Mouse (Mus musculus): Measurements from ENCODE around the gene Plxnd1.

The Plxnd1 gene

DNA sequence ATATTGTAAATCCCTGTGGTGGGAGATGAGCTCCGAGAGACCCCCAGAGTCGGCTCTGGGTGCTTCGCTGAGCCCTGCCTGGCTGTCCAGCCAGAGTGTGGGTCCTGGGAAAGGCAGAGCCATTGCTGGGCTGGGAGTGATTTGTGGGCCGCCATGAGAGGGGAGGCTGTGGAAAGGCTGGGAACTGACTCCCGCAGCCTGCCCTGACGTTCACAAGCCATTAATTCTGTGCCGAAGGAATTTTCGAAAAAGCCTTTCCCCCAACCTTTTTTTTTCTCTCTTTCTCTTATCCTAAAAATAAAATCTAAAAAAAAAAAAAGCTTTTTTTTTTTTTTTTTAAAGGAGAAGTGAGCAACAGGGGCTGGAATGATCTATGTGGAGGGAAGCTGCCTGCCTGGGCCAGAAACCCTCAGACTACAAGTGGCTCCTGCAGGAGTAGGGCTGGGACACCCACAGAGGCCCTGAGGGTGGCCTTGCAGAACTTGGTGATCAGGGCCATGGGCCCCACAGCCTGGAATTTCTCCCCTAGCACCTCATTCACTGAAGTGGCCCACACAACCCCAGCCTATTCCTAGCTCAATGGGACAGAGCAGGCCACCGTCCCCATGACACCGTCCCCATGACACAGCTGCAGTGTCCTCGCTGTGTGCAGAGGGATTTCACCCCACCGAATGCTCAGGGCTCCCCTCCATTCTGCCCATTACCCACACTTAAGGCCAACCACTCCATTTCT, 11.3 kb downstream of the Plxnd1 start:
- DNase-seq (ENCODE audit: extremely low spot score, low spot score) = no peak

DNA sequence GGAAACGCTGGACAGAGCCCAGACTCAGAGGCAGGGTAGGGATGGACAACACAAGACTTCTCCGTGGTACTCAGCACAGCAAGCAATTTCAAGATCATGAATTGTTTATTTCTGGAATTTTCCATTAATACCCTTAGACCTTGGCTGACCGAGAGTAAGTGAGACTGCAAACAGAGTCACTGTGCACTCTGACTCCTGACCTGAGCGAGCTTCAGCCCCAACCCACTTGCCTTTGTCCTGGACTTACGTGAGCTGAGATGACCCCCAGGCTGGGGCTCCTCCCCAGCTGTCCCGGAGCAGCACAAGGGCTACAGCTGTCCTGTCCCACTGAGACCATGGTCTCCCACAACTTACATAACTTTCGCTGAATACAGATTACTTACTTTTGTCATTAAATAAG, 11.9 kb downstream of the Plxnd1 start:
- DNase-seq (ENCODE audit: extremely low spot score, low spot score) = no peak

DNA sequence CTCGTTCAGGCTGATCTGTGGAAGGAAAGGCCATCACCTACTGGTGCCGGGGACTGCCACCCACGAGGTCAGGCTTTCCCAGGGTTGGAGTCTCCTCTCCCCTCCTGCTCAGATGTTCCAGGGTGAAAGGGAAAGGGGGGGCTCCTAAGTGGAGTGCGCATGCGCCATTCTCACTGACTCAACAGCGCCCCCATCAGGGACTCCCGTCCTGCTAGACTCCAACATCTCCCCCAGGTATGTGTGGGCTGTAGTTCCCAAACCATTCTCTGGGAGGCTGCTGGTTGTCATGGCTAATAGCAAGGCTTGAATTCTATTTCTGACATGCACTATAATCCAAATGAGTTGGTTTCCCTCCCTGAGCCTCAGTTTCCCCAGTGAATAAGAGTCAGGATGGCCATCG, 16.2 kb downstream of the Plxnd1 start:
- DNase-seq (ENCODE audit: extremely low spot score, low spot score) = no peak

DNA sequence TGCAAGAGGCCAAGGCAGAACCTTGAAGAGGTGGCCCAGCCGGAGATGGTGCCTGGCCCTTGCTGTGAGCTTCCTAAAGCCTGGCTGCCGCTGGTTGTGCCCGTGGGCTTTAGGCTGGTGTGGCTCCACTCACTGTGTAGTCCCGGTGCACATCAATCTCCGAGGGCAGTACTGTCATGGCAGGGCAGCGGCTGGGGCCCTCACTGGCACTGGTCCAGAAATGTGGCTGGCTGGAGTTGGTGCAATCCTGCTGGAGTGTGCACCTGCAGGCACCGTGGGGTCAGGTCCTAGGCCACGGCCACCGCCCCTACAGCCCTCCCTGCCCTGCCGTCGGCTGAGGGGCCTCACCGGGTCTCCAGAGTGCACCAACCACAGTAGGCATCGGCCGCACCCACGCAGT, 17.0 kb downstream of the Plxnd1 start:
- no peak for DNase-seq (ENCODE audit: extremely low spot score, low spot score)

DNA sequence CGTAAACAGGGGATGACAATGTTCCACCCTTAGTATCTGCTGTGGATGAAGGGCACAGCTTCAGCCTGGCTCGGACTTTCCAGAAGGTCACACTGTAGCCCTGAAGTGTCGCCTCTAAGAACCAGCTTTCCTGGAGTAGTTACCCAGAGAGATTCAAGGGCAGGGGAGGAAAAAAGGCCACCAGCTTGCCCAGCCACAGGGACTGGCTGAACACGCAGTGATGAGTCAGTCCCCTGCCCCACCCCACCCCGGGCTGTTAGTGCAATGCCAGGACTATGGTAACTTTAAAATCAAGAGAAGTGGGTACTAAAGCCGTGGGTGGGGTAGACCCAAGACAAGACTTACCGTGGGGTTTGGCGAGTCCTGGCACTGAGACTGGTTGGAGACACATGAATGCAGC, 19.2 kb downstream of the Plxnd1 start:
- no peak for DNase-seq (ENCODE audit: extremely low spot score, low spot score)

DNA sequence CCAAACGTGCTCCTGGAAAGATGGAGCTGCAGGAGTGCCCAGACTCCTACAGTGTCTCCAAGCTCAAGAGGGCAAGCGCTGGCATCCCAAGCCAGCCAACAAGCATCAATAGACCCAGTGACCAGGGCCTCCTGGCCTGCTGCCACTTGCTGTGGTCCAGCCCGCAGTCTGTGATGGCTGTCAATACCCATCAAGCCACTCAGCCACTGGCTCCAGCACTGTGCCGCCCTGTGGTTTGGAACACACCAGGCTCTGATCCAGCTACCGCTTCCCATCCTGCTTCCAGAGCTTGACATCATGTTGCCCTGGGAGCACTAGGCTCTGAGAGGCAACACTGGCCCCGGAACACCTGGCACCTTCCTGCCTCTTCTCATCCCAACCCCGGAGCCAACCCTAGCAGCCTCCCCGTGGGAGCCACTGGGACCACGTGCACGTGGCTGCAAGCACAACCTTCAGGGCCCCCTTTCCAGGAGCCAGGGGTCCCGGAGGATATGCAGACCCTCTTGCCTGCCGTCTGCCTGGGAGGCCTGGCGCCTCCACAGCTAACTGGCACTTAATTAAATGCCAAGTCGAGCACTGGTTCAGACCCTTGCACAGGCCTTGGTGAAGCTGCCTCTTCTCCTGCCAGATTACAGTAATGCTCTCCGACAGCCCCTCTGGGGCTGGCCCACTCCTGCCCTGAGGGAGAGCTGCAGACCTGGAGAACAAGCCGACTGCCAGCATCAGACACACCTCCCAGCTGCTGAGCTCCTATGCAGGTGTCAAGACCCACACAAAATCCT, 20.7 kb downstream of the Plxnd1 start:
- no peak for DNase-seq (ENCODE audit: extremely low spot score, low spot score)

DNA sequence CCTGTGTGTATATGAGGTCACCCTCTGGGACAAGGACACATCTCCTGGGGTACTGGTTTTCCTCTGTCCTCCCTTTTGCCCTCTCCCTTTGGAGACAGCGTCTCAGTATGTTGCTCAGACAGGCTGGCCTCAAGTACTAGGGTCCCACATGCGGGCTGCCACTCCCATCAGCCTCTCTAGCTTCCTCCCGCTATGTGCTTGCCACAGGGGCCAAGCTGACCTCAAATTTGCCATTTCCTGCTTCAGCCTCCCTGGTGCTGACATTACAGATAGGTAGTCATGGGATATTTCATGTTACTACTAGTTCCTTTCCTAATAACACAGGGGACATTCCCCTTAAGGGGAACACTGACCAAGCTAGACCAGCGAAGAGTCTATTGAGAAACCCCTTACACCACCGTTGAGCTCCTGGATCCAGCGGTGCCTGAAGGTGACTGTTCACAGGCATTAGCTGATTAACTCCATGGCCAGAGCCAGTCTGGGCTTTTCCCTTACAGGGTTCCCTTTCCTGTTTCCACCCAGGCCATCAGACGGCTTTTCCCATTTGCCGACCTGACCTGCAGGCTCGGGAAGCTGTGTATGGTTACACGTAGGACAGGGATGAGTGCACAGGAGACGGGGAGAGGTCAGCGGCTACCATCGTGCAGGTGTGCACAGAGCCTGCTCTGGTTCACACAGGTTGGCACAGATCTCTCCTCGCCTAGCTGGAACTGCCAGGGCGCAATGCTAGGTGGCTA, 21.5 kb downstream of the Plxnd1 start:
- DNase-seq (ENCODE audit: extremely low spot score, low spot score) = no peak

DNA sequence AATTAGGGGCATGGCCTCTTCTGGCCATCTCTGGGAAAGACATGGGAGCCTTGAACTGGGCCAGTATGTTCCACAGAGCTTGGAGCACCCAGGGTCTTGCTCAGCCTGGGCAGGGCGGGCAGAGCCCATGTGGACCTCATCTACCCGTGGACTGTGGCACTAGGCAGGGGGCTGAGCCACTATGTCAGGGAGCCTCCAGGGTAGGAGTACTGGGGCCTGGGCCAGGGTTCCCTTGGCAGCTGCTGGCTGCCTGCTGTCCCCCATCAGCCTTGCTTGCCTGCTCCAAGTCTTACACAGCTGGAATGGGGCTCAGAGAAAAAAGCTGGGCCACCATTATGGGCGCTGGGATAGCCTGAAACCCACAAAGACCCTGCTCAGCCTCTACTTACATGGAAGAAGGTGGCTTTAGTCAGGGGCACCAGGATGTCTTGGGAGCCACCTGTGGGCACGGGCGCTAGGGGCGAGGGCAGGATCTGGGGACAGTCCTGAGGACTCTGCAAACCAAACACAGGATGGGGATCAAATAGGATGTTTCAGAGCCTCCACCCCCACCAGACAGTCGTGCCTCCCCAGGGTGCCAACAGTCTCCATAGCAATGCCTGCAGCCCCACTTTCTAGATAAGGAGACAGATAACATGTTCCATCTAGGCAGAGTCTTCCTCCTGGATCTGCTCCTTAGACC, 22.6 kb downstream of the Plxnd1 start:
- DNase-seq (ENCODE audit: extremely low spot score, low spot score) = no peak

DNA sequence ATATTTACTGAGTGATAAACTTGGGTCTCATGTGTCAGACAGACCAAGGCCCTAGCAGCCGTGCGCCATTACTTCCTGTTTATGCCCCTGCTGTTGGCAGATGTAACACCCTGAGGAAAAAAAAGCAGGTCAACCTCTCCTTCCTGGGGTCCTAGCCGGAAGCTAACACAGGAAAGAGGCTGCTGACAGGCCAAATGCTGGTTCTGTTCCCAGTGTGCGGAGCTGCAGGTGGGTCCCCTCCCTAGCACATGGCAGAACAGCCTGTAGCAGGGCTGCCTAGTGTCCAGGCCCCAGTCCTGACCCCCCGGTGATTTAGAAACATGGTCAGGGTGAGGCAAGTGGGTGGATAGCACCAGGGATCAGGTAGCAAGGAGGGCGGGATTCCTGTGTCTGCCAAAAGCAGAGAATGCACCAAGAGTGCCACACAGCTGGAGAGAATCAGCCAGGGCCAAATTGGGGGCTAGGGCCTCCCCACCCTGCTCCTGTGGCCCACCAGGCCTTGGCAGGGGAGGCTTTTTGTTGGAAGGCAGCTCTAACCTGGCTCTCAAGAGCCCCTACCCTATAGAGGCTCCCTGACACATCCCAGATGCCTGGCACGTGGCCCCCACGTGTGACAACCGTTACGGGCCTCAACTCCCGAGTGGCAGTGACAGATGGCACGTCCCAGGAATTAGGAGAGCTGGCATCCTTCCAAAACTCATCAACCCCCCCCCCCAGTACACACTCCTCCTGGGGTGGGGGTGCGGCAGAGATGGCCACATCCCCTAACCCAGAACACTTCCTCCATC, 23.3 kb downstream of the Plxnd1 start:
- DNase-seq (ENCODE audit: extremely low spot score, low spot score) = no peak

DNA sequence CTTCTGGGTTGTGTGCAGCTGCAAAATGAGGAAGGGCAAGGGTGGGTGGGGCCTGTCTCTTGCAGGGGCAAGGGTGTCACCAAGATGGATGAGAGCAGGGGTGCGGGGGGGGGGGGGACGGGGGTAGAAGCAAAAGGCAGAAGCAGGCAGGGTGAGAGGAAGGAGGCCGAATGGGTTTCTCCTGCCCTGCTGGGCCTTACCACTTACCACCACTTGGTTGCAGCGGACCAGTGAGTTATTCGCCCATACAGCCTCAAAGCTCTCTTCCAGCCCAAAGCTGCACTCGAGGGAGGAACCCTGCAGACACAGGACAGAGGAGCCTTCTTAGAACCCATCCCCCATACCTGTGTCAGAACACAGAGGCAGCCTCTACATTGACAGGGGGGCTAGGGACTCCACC, 24.9 kb downstream of the Plxnd1 start:
- DNase-seq (ENCODE audit: extremely low spot score, low spot score) = no peak

DNA sequence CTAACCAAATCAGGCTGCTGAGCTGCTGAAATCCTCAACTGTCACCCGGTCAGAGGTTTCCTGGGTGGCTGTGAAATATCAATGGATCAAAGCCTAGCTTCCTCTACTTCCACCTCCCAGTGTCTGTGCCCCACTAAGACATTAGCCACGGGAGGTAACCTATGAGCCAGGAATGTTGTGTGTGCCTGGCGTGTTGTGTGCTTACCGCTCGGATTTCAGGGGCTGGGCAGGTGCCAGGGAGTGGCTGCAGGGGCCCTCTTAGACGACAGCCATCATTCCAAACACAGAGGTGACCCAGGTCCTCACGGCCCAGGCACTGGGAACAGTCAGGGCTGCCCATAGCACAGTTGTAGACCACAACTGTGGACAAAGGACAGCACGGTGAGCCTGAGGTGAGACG, 25.7 kb downstream of the Plxnd1 start:
- DNase-seq (ENCODE audit: extremely low spot score, low spot score) = no peak

DNA sequence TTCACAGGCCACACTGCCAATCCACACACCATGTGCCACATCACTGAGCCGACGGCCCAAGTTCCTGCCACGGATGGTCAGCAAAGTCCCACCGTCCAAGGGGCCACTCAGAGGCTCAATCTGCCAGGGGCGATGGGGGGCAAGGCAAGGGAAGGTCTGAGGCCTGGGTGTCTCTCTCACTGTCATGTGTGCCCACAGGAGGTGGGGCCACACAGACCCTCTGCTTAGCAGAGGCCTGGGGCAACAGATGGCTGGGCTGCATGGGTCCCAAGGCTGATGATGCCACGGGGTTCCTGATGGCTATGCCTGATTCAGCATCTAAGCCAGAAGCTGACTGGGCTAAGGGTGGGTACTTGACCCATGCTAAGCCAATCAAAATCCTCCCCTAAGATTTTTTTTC, 26.1 kb downstream of the Plxnd1 start:
- no peak for DNase-seq (ENCODE audit: extremely low spot score, low spot score)

DNA sequence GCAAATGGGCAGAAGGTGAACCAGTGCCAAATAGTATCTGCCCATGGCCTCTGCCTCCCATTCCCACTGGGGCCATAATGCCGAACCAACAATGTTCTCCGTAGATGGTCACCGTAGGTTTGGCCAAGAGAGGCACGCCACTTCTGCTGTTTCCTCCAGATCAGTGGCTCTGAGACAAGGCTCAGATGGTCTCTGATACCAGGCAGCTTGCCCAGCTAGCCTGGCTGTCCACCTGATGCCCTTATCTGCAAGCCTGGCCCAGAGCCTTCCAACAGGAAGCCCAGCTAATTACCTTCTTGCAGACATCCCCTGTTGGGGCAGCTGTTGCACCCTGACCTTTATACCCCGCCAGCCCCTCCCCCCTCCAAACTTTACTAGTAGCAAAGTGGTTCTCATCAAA, 26.7 kb downstream of the Plxnd1 start:
- no peak for DNase-seq (ENCODE audit: extremely low spot score, low spot score)

DNA sequence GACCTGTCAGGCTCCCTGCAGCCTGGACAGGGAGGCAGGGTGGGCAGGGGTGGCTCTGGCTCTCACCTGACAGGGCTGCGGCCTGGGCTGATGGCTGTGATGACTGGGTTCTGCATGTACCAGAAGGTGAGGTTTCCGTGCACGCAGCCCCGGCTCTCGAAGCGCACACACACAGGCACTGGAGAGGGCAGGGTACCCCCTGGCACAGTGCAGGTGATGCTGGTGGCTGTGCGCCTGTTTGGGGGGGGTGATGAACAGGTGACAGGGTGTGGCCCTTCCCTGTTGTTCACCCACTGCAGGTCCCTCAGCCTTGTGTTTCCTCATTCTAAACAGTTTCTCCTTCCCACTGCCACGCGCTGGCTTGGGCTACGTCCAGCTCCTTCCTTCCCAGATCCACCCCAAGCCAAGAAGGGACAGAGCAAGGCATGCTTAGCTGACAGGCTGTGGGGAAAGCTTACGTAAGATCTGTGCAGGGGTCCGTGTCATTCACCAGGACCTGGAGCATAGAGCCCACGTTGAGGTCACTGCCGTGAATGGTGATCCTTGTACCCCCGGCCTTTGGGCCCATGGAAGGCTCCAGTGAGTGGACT, 27.4 kb downstream of the Plxnd1 start:
- DNase-seq (ENCODE audit: extremely low spot score, low spot score) = no peak

DNA sequence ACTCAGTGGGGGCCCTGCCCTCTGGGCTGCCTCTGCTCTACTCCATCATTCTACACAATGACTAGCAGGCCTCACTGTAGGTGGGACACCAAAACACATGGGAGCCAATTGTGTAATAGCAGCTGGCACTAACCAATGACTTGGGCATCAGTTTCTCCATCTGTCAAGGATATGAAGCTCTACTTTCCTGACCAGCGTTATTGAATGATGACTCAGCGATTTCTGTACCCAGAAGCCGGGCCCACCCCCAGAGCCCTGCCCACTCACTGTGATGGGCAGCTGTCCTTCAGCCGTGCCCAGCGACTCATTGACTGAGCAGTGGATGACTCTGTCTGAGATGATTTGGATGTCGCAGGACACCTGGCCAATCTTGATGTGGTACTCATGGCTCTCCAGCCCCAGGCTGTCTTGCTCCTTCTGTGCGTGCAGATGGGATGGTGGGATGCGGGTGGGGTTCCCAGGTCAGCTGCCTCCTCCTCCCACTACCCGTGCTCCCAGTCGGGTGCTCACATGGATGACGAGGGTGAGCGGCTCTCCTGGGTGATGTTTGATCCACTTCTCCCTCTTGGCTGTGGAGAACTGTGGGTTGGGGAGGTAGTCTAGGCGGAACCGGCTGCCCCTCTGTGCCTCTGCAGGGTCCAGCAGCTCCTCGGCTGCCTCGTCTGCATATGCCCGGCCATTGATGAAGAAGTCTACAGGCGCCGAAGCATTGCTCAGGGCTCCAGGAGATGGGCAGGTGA, 28.4 kb downstream of the Plxnd1 start:
- DNase-seq (ENCODE audit: extremely low spot score, low spot score) = no peak

DNA sequence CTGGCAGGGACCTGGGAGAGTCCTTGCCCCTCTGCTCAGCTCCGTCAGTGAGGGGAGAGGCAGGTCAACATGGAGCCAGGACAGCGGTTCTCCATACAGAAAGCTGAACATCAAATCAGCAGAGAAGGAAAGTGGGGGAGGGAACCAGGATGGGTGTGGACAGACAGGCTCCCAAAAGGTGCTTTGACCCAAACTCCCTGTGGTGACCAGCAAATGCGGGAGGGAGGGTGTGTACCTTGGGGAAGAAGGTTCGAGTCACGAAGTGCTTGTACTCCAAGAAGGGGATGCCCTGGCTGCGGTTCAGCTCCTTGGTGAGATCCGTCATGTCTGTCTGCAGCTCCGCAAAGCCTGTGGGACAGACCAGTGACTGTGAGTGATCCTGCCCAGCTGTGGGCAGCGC, 31.1 kb downstream of the Plxnd1 start:
- DNase-seq (ENCODE audit: extremely low spot score, low spot score) = no peak

DNA sequence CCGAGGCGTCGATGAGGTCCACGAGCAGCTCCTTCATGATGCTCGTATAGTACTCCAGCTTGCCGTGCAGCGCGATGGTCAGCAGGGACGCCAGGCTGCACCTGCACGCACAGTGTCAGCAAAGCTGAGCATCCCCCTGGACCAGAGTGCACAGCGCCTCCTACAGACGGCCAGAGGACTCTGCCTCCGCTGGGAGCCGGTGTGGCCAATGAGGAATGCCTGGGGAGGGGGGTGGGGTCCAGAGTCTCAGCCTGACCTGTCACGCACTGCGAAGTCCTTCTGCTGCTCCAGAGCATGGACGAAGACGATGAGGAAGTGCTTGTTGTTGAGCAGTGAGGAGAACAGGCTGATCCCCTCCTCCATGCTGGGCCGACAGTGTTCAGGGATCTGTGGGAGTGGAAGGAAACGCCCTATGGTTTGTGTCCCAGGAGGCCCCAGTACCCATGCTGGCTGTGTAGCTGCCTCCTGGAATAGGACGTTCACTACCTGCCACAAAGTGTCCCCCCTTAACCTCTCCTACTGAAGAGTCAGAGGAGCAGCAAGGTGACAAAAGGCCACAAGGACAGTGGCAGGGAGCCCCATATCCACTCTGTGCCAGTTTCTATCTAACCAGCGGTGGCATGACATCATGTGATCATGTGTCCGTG, 32.2 kb downstream of the Plxnd1 start:
- DNase-seq (ENCODE audit: extremely low spot score, low spot score) = peak; percentile 46

DNA sequence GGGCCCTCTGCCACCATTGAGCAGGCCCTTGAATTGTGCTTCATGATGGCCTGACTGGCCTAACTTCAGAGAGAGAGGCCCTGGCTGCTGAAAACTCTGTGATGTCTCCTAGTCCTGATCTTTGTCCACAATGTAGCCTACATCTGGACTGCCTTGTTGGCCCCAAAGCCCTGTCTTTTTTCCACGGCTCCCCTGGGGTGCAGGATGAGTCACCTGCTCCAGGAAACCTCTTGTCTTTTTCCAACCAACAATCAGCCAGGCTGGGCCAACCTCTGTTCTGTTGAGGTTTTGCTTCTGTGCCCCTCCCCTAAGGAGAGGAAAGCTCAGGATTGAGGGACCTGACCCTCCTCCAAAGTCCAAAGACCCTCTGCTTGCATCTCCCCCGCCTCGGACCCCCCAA, 33.1 kb downstream of the Plxnd1 start:
- DNase-seq (ENCODE audit: extremely low spot score, low spot score) = no peak

DNA sequence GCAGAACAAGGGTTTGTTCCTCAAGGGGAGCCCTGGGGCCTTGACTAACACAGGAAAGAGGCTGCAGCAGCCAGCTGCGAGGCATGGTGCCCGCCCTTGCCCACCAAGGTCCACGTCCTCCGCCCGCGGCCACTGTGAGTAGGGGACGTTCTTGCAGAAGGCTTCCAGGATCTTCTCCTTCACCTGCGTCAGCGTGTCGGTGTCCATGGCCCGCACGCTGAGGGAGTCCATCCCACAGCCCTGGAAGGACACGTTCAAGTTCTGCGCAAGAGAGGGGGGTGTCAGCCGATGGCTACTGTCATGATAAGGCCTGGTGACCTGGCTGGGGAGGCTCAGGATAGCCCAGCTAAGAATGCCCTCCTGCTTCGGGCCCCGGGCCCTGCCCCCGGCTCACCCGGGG, 34.5 kb downstream of the Plxnd1 start:
- DNase-seq (ENCODE audit: extremely low spot score, low spot score) = no peak

Measured in neural tube, embryonic 10.5 days (tissue).